Mouse (Mus musculus) lung, adult 2 months (tissue): ENCODE data around the gene Aida.

Experiments used
- CTCF ChIP-seq: fragments of 200-500 bp; IDR thresholded peaks from 2 replicates; pipeline ENCODE4 v1.5.1; 2011; ENCODE audit warnings: mild to moderate bottlenecking, low read length, control low read depth; ENCODE audit not compliant: insufficient read depth
- POLR2A ChIP-seq: fragments of 200-500 bp; IDR thresholded peaks from 2 replicates; pipeline ENCODE4 v1.6.1; 2011; ENCODE audit warnings: low read depth, mild to moderate bottlenecking, control low read depth, low read length, borderline replicate concordance; ENCODE audit errors: extremely low read depth

DNA sequence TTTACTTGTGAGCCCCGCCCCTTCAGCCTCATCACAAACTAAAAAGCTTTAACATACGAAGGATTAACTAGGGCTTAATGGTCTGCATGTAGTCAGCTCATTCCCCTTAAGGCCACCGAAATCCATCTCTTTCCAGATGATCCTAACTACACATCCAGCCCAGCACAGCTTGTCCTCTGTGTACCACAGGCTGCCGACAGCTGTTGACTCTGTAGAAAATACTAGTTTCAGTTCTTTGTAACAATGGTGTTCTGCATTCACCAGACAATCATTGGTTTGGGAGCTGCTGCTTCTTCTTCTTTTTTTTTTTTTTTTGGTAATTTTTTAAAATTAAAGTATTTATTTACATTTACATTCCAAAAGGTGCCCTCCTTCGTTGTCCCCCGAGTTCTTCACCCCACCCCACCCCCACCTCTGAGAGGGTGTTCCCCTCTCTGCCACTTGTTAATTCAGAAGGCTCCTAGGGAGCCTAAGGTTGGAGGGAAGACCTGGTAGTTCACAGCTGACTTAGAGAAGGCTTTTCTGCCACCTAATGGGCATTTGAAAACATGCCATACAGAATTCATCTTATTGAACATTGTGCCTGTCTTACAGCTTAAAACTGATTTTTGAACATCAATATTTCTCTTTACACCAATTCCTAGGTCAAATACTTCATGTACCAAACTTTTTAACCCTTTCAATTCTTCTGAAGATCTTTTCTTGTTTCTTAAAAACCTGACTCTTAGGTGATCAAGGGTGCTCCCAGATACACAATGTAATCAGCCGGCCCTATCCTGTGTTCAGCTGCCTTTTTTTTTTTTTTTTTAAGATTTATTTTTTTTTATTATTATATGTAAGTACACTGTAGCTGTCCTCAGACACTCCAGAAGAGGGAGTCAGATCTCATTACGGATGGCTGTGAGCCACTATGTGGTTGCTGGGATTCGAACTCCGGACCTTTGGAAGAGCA, 23.2 kb upstream of the Aida start:
- TF ChIP-seq CTCF (peak; percentile 19; the same call in 1 of the 2 replicates), POLR2A (no peak)
